Mouse (Mus musculus): ENCODE results near the gene Smim24. TPM values are rescaled to one million over a fixed set of nuclear protein-coding genes. Genes with fewer than 3 reads are reported as not detected.

Gene Smim24
- polyA plus RNA-seq, 1 experiment from 2014 or later, result 0.84 TPM

- Histone ChIP-seq H3K36me3 (replicated peaks; ENCODE audit: control insufficient read depth, insufficient read depth) (peaks cover 28% of the 10 kb centered on the region), H3K27me3 (ENCODE audit: control insufficient read depth, insufficient read depth, low read length) (no peaks in the 10 kb centered on the region), H3K4me2 (replicated peaks) (peak overlapping the region; percentile 87), H3K9me3 (ENCODE audit: control insufficient read depth, low read length) (no peaks in the 10 kb centered on the region), H3K9ac (peak overlapping the region; percentile 90), H3K27ac (no peak overlapping the region), H3K4me1 (replicated peaks; ENCODE audit: control insufficient read depth, insufficient read depth, low read length) (peaks cover 24% of the 10 kb centered on the region), H3K4me3 (replicated peaks; ENCODE audit: low read length) (peak overlapping the region; percentile 81)
- no peak for DNase-seq (ENCODE audit: low spot score)
- no peak for ATAC-seq (ENCODE audit: low FRiP score)
- 71% methylated on average over 2 of the region's 2 CpGs for WGBS
These were observed 15.5 kb upstream of the Smim24 start for GRCm38 (mm10) chr10:81377362-81377664.

- ATAC-seq (ENCODE audit: low FRiP score) (peak; percentile 25), DNase-seq (ENCODE audit: low spot score) (no peak)
- Histone ChIP-seq H3K27me3 (ENCODE audit: control insufficient read depth, insufficient read depth, low read length) (no peaks in the 10 kb centered on the region), H3K9me3 (ENCODE audit: control insufficient read depth, low read length) (no peaks in the 10 kb centered on the region), H3K27ac (peak within 1 kb of the TSS; percentile 76), H3K36me3 (replicated peaks; ENCODE audit: control insufficient read depth, insufficient read depth) (peaks cover 25% of the 10 kb centered on the region), H3K4me3 (replicated peaks; ENCODE audit: low read length) (peak within 1 kb of the TSS; percentile 81), H3K4me2 (replicated peaks) (peak within 1 kb of the TSS; percentile 87), H3K4me1 (replicated peaks; ENCODE audit: control insufficient read depth, insufficient read depth, low read length) (peaks cover 24% of the 10 kb centered on the region), H3K9ac (peak within 1 kb of the TSS; percentile 90)
- 2% methylated on average over 44 of the region's 59 CpGs for WGBS
These were observed 14.9 kb upstream of the Smim24 start, which contains the start of gene Fzr1 for GRCm38 (mm10) chr10:81377793-81378552. Gene Fzr1 (minus strand): TSS chr10:81378516.

GRCm38 (mm10) chr10:81378553-81379182 lies 14.2 kb upstream of the Smim24 start:
- H3K4me3 ChIP-seq (replicated peaks; ENCODE audit: low read length), result peak overlapping the region; percentile 81
- H3K4me2 ChIP-seq (replicated peaks), result peak overlapping the region; percentile 87
- peak overlapping the region; percentile 74 for H3K27ac ChIP-seq
- peaks cover 24% of the 10 kb centered on the region for H3K4me1 ChIP-seq (replicated peaks; ENCODE audit: control insufficient read depth, insufficient read depth, low read length)
- no peaks in the 10 kb centered on the region for H3K9me3 ChIP-seq (ENCODE audit: control insufficient read depth, low read length)
- no peaks in the 10 kb centered on the region for H3K27me3 ChIP-seq (ENCODE audit: control insufficient read depth, insufficient read depth, low read length)
- H3K9ac ChIP-seq, result peak overlapping the region; percentile 90
- H3K36me3 ChIP-seq (replicated peaks; ENCODE audit: control insufficient read depth, insufficient read depth), result peaks cover 20% of the 10 kb centered on the region
- DNase-seq (ENCODE audit: low spot score), result peak; percentile 99
- WGBS, result under 1% methylated on average over 46 of the region's 46 CpGs
- ATAC-seq (ENCODE audit: low FRiP score), result peak; percentile 96

- H3K9me3 ChIP-seq (ENCODE audit: control insufficient read depth, low read length), result no peaks in the 10 kb centered on the region
- peak overlapping the region; percentile 74 for H3K27ac ChIP-seq
- DNase-seq (ENCODE audit: low spot score) (no peak), ATAC-seq (ENCODE audit: low FRiP score) (no peak)
- peaks cover 24% of the 10 kb centered on the region for H3K4me1 ChIP-seq (replicated peaks; ENCODE audit: control insufficient read depth, insufficient read depth, low read length)
- peak overlapping the region; percentile 81 for H3K4me3 ChIP-seq (replicated peaks; ENCODE audit: low read length)
- peak overlapping the region; percentile 56 for H3K4me2 ChIP-seq (replicated peaks)
- 65% methylated on average over 3 of the region's 3 CpGs for WGBS
- H3K36me3 ChIP-seq (replicated peaks; ENCODE audit: control insufficient read depth, insufficient read depth), result peaks cover 15% of the 10 kb centered on the region
- peak overlapping the region; percentile 49 for H3K9ac ChIP-seq
- no peaks in the 10 kb centered on the region for H3K27me3 ChIP-seq (ENCODE audit: control insufficient read depth, insufficient read depth, low read length)
These were observed 13.7 kb upstream of the Smim24 start for GRCm38 (mm10) chr10:81379183-81379553.

- DNase-seq (ENCODE audit: low spot score) (no peak), ATAC-seq (ENCODE audit: low FRiP score) (no peak)
- no peaks in the 10 kb centered on the region for H3K27me3 ChIP-seq (ENCODE audit: control insufficient read depth, insufficient read depth, low read length)
- no peak overlapping the region for H3K9ac ChIP-seq
- peaks cover 9% of the 10 kb centered on the region; the same call in 1 of the 2 replicates for H3K36me3 ChIP-seq (replicated peaks; ENCODE audit: control insufficient read depth, insufficient read depth)
- no peak overlapping the region for H3K4me3 ChIP-seq (replicated peaks; ENCODE audit: low read length)
- peaks cover 25% of the 10 kb centered on the region for H3K4me1 ChIP-seq (replicated peaks; ENCODE audit: control insufficient read depth, insufficient read depth, low read length)
- H3K4me2 ChIP-seq (replicated peaks), result no peak overlapping the region
- no peak overlapping the region for H3K27ac ChIP-seq
- no peaks in the 10 kb centered on the region for H3K9me3 ChIP-seq (ENCODE audit: control insufficient read depth, low read length)
- 92% methylated on average over 6 of the region's 6 CpGs for WGBS
These were observed 13.0 kb upstream of the Smim24 start for GRCm38 (mm10) chr10:81379809-81380378.

- peaks cover 10% of the 10 kb centered on the region for H3K36me3 ChIP-seq (replicated peaks; ENCODE audit: control insufficient read depth, insufficient read depth)
- no peak overlapping the region for H3K4me3 ChIP-seq (replicated peaks; ENCODE audit: low read length)
- no peak overlapping the region for H3K27ac ChIP-seq
- DNase-seq (ENCODE audit: low spot score) (no peak), ATAC-seq (ENCODE audit: low FRiP score) (no peak)
- H3K9me3 ChIP-seq (ENCODE audit: control insufficient read depth, low read length), result no peaks in the 10 kb centered on the region
- no peak overlapping the region for H3K4me2 ChIP-seq (replicated peaks)
- peaks cover 20% of the 10 kb centered on the region for H3K4me1 ChIP-seq (replicated peaks; ENCODE audit: control insufficient read depth, insufficient read depth, low read length)
- WGBS, result 88% methylated on average over 5 of the region's 5 CpGs
- H3K27me3 ChIP-seq (ENCODE audit: control insufficient read depth, insufficient read depth, low read length), result no peaks in the 10 kb centered on the region
- H3K9ac ChIP-seq, result no peak overlapping the region
These were observed 10.8 kb upstream of the Smim24 start for GRCm38 (mm10) chr10:81382039-81382438.

GRCm38 (mm10) chr10:81383802-81384604 lies 8.8 kb upstream of the Smim24 start, which contains the start of the genes Dohh and Gm48551:
Gene Dohh (plus strand): TSS chr10:81384428.
Gene Gm48551 (plus strand): TSS chr10:81384466.
- peak; percentile 94 for ATAC-seq (ENCODE audit: low FRiP score)

GRCm38 (mm10) chr10:81384605-81384982 lies 8.3 kb upstream of the Smim24 start:
- WGBS, result 1% methylated on average over 19 of the region's 19 CpGs
- Histone ChIP-seq H3K27ac (peak overlapping the region; percentile 86), H3K27me3 (ENCODE audit: control insufficient read depth, insufficient read depth, low read length) (no peaks in the 10 kb centered on the region), H3K4me1 (replicated peaks; ENCODE audit: control insufficient read depth, insufficient read depth, low read length) (peaks cover 10% of the 10 kb centered on the region), H3K4me2 (replicated peaks) (peak overlapping the region; percentile 64), H3K9me3 (ENCODE audit: control insufficient read depth, low read length) (no peaks in the 10 kb centered on the region), H3K4me3 (replicated peaks; ENCODE audit: low read length) (peak overlapping the region; percentile 85), H3K9ac (peak overlapping the region; percentile 83), H3K36me3 (replicated peaks; ENCODE audit: control insufficient read depth, insufficient read depth) (peaks cover 30% of the 10 kb centered on the region)
- ATAC-seq (ENCODE audit: low FRiP score), result peak; percentile 14; the same call in 1 of the 2 replicates
- no peak for DNase-seq (ENCODE audit: low spot score)

More at GRCm38 (mm10) chr10:81383802-81384604, 8.8 kb upstream of the Smim24 start, which contains the start of the genes Dohh and Gm48551:
- Histone ChIP-seq H3K4me2 (replicated peaks) (peak within 1 kb of the TSS; percentile 64), H3K36me3 (replicated peaks; ENCODE audit: control insufficient read depth, insufficient read depth) (peaks cover 28% of the 10 kb centered on the region), H3K9me3 (ENCODE audit: control insufficient read depth, low read length) (no peaks in the 10 kb centered on the region), H3K27ac (peak within 1 kb of the TSS; percentile 86), H3K27me3 (ENCODE audit: control insufficient read depth, insufficient read depth, low read length) (no peaks in the 10 kb centered on the region), H3K4me3 (replicated peaks; ENCODE audit: low read length) (peak within 1 kb of the TSS; percentile 85), H3K4me1 (replicated peaks; ENCODE audit: control insufficient read depth, insufficient read depth, low read length) (peaks cover 12% of the 10 kb centered on the region), H3K9ac (peak within 1 kb of the TSS; percentile 83)
- peak; percentile 100 for DNase-seq (ENCODE audit: low spot score)
- WGBS, result 4% methylated on average over 50 of the region's 54 CpGs

Data from hindbrain, embryonic 14.5 days (tissue).